In genomic region chr9:108596998-108597764, GRCm38 (mm10) we compare ENCODE assay signal across 8 mouse cellular contexts. TPM values are rescaled to one million over a fixed set of nuclear protein-coding genes. Genes with fewer than 3 reads are reported as not detected.
DNase-seq lines count a peak whose midpoint lies in the region; ATAC-seq lines count a peak whose summit lies in the region.

TSS of gene P4htm (minus strand) at chr9:108597667.

- DNase-seq in kidney, adult 11 months = peak; percentile 29
- DNase-seq in kidney, adult 9 months = no peak
- peak; percentile 69 for DNase-seq in embryo, embryonic 9.5 days (ENCODE audit: extremely low spot score)
- DNase-seq in heart, adult 18-20 months = peak; percentile 77 to 81
- peak; percentile 64 for DNase-seq in kidney, adult 18-20 months
- DNase-seq in liver = peak; percentile 53
- DNase-seq in spleen, postnatal 4 days (ENCODE audit: low spot score in 2 of 2) = peak; percentile 42 to 75

- no peaks in the 10 kb centered on the region for H3K9me3 ChIP-seq in midbrain, embryonic 16.5 days (replicated peaks; ENCODE audit: control insufficient read depth, low read length, poor library complexity, severe bottlenecking)

- H3K9ac ChIP-seq in midbrain, embryonic 16.5 days (ENCODE audit: low read depth, low read length) = peak within 1 kb of the TSS; percentile 86

- H3K4me3 ChIP-seq in midbrain, embryonic 16.5 days (ENCODE audit: low read depth, low read length) = peak within 1 kb of the TSS; percentile 78

- H3K27ac ChIP-seq in midbrain, embryonic 16.5 days (ENCODE audit: low read length) = peak within 1 kb of the TSS; percentile 84

- peak within 1 kb of the TSS; percentile 94 for H3K4me2 ChIP-seq in midbrain, embryonic 16.5 days (ENCODE audit: low read length)

- 2% methylated on average over 67 of the region's 69 CpGs for WGBS in midbrain, embryonic 16.5 days

- no peaks in the 10 kb centered on the region for H3K27me3 ChIP-seq in midbrain, embryonic 16.5 days (ENCODE audit: control insufficient read depth, insufficient read depth, low read depth, low read length)

- no peaks in the 10 kb centered on the region for H3K36me3 ChIP-seq in midbrain, embryonic 16.5 days (ENCODE audit: control insufficient read depth, insufficient read depth, low read length)

- ATAC-seq in midbrain, embryonic 16.5 days = peak; percentile 89

- H3K4me1 ChIP-seq in midbrain, embryonic 16.5 days (ENCODE audit: control insufficient read depth, insufficient read depth, low read length) = peaks cover 16% of the 10 kb centered on the region

RNA-seq across cellular contexts. Expression of gene P4htm, which starts in this region (rescaled TPM):
- total RNA-seq in heart, adult 18-20 months (2021) = 10 to 100 TPM; 12.6 to 14.0 TPM
- polyA plus RNA-seq in midbrain, embryonic 16.5 days (2015; fragmentation: Nextera tagmentation; extraction: Ambion mirVana) = 39.2 and 43.1 TPM in 2 replicates
